Mouse (Mus musculus) thymus, adult 2 months (tissue): ENCODE data around the gene Fbxl12.

ENCODE experiments used
- CTCF ChIP-seq: fragments of 200-500 bp; IDR thresholded peaks from 2 replicates; pipeline ENCODE4 v1.5.1; 2012; ENCODE audit warnings: mild to moderate bottlenecking, control low read depth, low read length, moderate library complexity, borderline replicate concordance; ENCODE audit not compliant: control insufficient read depth, poor library complexity, insufficient read depth; ENCODE audit errors: extremely low read depth
- POLR2A ChIP-seq: fragments of 200-500 bp; IDR thresholded peaks from 2 replicates; pipeline ENCODE4 v1.6.1; 2012; ENCODE audit warnings: mild to moderate bottlenecking, low read length, control low read depth, moderate library complexity; ENCODE audit not compliant: control insufficient read depth, poor library complexity, insufficient read depth; ENCODE audit errors: extremely low read depth

DNA sequence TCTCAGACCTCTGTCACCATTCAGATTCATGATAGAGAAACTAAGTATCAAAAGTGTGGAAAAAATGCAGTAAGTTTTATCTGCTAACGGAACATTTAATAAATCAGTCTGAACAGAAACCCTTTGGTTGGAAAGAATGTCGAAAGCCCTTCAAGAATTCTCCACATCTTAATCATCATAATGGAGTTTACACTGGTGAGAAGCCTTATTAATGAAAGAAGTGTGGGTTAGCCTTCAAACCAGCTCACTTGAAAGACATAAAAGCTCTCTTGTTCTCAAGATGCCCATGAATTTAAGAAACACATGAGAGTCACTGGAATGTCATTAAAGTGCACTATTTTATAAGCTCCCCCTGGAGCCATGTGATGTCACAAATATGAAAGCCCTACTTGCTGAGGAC, 27.9 kb downstream of the Fbxl12 start:
- TF ChIP-seq CTCF: no peak
- no peak for TF ChIP-seq POLR2A
